Mouse (Mus musculus) stomach, postnatal 0 days (tissue): ENCODE results near the gene Asb16. TPM values are rescaled to one million over a fixed set of nuclear protein-coding genes. Genes with fewer than 3 reads are reported as not detected.

Experiments
- ATAC-seq: fragments of 200-750 bp; cut with Nextera tagmentation; 2 replicates; pipeline ENCODE4 v1.8.0; 2017; ENCODE audit not compliant: low FRiP score, low TSS enrichment
- DNase-seq: peaks from one replicate; pipeline ENCODE4 v3.0.0-alpha.2; 2016; ENCODE audit warnings: low spot score
- H3K27ac ChIP-seq: fragments of 300-500 bp; sonication (generic); replicated peaks from 2 replicates; pipeline ENCODE4 v1.5.1; 2014; ENCODE audit warnings: mild to moderate bottlenecking, control low read depth
- H3K27me3 ChIP-seq: fragments of 300-500 bp; sonication (generic); 2 replicates; pipeline ENCODE4 v1.6.1; 2014; ENCODE audit warnings: low read length; ENCODE audit not compliant: control insufficient read depth, insufficient read depth
- H3K36me3 ChIP-seq: fragments of 300-500 bp; sonication (generic); 2 replicates; pipeline ENCODE4 v1.6.1; 2014; ENCODE audit warnings: low read length, mixed read lengths; ENCODE audit not compliant: control insufficient read depth, insufficient read depth
- H3K4me1 ChIP-seq: fragments of 300-500 bp; sonication (generic); replicated peaks from 2 replicates; pipeline ENCODE4 v1.6.1; 2014; ENCODE audit warnings: antibody characterized with exemption; ENCODE audit not compliant: control insufficient read depth, insufficient read depth
- H3K4me2 ChIP-seq: fragments of 300-500 bp; sonication (generic); replicated peaks from 2 replicates; pipeline ENCODE4 v1.6.1; 2014; ENCODE audit warnings: low read depth, mild to moderate bottlenecking, control low read depth, moderate library complexity
- H3K4me3 ChIP-seq: fragments of 300-500 bp; sonication (generic); 2 replicates; pipeline ENCODE4 v1.5.1; 2014; ENCODE audit warnings: low read depth, low read length, control low read depth
- H3K9ac ChIP-seq: fragments of 300-500 bp; sonication (generic); 2 replicates; pipeline ENCODE4 v1.6.1; 2014; ENCODE audit warnings: mild to moderate bottlenecking, low read length, control low read depth, mixed read lengths
- H3K9me3 ChIP-seq: fragments of 300-500 bp; sonication (generic); 2 replicates; pipeline ENCODE4 v1.6.1; 2016; ENCODE audit warnings: low read length; ENCODE audit not compliant: control insufficient read depth
- CTCF ChIP-seq: IDR thresholded peaks from 2 replicates; pipeline ENCODE4 v1.5.1; 2016; ENCODE audit warnings: antibody characterized with exemption, low read depth, mild to moderate bottlenecking, moderate library complexity
- EP300 ChIP-seq: optimal IDR thresholded peaks from 2 replicates; pipeline ENCODE3; 2016; ENCODE audit warnings: antibody characterized with exemption
- whole genome bisulfite sequencing: fragments of 180-500 bp; shearing (Covaris S2); extraction: QIAGEN DNeasy Blood & Tissue Kit; methylation state at CpG from one replicate; pipeline ENCODE4 v1.1.7; 2014; 5-methylcytosine and 5-hydroxymethylcytosine counted together
- polyA plus RNA-seq: library from polyadenylated mRNA; unstranded; fragments of >200 nt; fragmentation: Nextera tagmentation; extraction: Ambion mirVana; gene quantifications from 2 replicates; pipeline ENCODE4 v1.2.1, GENCODE M21; 2015

The Asb16 gene
- polyA plus RNA-seq, 1 experiment from 2014 or later: 0.04 TPM

DNA sequence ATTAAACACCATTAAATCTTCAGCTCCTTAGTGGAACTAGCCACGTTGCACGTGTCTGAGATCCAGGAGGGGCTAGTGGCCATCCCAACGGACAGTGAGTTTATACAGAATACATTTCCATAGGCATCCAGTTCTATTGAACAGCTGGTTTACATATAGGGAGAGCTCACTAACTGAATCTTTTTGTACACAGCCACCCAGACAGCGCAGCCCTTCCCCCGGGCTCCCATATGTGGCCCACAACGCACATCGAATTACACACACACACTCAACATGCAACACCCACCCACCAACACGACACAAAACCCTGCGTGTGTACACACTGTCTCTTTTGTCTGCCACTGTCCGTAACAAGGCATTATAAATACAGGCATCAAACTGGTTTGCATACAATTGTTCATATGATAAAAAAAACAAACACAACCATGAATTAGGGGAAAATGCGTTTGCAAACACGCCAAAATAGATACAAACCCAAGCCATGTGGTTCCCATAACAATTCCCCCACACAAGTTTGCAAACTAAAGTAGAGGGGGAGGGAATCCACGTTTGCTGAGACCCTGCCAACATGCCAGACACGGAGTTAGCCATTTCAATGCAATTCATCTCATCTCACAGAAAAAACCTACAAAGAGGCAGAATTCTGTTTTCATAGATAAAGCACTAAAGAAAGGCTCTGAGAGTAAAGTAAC is 22.8 kb upstream of the Asb16 start:
- H3K9ac ChIP-seq: peak overlapping the region; percentile 53
- peak overlapping the region; percentile 74 for H3K27ac ChIP-seq
- ATAC-seq: no peak
- no peaks in the 10 kb centered on the region for H3K36me3 ChIP-seq
- H3K4me1 ChIP-seq: peaks cover 3% of the 10 kb centered on the region; the same call in 1 of the 2 replicates
- 25% methylated on average over 14 of the region's 14 CpGs for WGBS
- H3K4me3 ChIP-seq: peak overlapping the region; percentile 29
- TF ChIP-seq EP300 (no peak), CTCF (no peak)
- no peaks in the 10 kb centered on the region for H3K9me3 ChIP-seq
- no peaks in the 10 kb centered on the region for H3K27me3 ChIP-seq
- DNase-seq: no peak
- H3K4me2 ChIP-seq: peak overlapping the region; percentile 69

- Histone ChIP-seq H3K27ac (peak overlapping the region; percentile 74; the same call in 1 of the 2 replicates), H3K4me2 (peak overlapping the region; percentile 69; the same call in 1 of the 2 replicates), H3K36me3 (no peaks in the 10 kb centered on the region), H3K4me1 (peaks cover 3% of the 10 kb centered on the region; the same call in 1 of the 2 replicates), H3K9me3 (no peaks in the 10 kb centered on the region), H3K4me3 (no peak overlapping the region), H3K27me3 (no peaks in the 10 kb centered on the region), H3K9ac (no peak overlapping the region)
- TF ChIP-seq EP300 (no peak), CTCF (no peak)
- DNase-seq: no peak
- no peak for ATAC-seq
- WGBS: 52% methylated on average over 6 of the region's 6 CpGs
Measured at GRCm38 (mm10) chr11:102246273-102246635, 22.3 kb upstream of the Asb16 start.

DNA sequence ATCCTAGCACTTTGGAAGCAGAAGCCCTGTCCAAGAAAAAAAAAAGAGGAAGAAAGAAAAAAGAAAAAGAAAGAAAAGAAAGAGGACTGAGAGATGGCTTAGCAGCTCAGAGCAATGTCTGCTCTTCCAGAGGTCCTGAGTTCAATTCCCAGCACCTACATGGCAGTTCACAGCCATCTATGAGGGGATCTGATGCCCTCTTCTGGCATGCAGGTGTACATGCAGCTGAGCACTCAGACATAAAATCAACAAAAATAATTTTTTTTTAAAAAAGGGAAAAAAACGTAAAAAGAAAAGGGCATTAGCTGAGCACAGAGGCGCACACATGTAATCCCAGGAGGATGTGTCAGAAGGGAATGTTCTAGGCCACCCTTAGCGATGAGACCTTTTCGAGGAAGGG is 21.7 kb upstream of the Asb16 start:
- DNase-seq: no peak
- no peak for ATAC-seq
- TF ChIP-seq EP300: no peak
- TF ChIP-seq CTCF: peak; percentile 49
- Histone ChIP-seq H3K27me3 (no peaks in the 10 kb centered on the region), H3K27ac (no peak overlapping the region), H3K36me3 (no peaks in the 10 kb centered on the region), H3K9ac (no peak overlapping the region), H3K4me1 (peaks cover 3% of the 10 kb centered on the region; the same call in 1 of the 2 replicates), H3K4me3 (no peak overlapping the region), H3K4me2 (no peak overlapping the region), H3K9me3 (no peaks in the 10 kb centered on the region)
- WGBS: 80% methylated on average over 4 of the region's 4 CpGs

GRCm38 (mm10) chr11:102248630-102249230 is 19.8 kb upstream of the Asb16 start, which contains the start of gene BC030867:
BC030867 (plus strand) TSS chr11:102248882.
- Histone ChIP-seq H3K27me3 (no peaks in the 10 kb centered on the region), H3K36me3 (no peaks in the 10 kb centered on the region), H3K4me1 (peaks cover 3% of the 10 kb centered on the region; the same call in 1 of the 2 replicates), H3K9ac (peak within 1 kb of the TSS; percentile 57), H3K27ac (no peak within 1 kb of the TSS), H3K9me3 (no peaks in the 10 kb centered on the region), H3K4me3 (peak within 1 kb of the TSS; percentile 62), H3K4me2 (peak within 1 kb of the TSS; percentile 96)
- ATAC-seq (peak; percentile 62), DNase-seq (peak; percentile 94)
- under 1% methylated on average over 41 of the region's 41 CpGs for WGBS
- TF ChIP-seq CTCF: peak; percentile 85
- TF ChIP-seq EP300: no peak

DNA sequence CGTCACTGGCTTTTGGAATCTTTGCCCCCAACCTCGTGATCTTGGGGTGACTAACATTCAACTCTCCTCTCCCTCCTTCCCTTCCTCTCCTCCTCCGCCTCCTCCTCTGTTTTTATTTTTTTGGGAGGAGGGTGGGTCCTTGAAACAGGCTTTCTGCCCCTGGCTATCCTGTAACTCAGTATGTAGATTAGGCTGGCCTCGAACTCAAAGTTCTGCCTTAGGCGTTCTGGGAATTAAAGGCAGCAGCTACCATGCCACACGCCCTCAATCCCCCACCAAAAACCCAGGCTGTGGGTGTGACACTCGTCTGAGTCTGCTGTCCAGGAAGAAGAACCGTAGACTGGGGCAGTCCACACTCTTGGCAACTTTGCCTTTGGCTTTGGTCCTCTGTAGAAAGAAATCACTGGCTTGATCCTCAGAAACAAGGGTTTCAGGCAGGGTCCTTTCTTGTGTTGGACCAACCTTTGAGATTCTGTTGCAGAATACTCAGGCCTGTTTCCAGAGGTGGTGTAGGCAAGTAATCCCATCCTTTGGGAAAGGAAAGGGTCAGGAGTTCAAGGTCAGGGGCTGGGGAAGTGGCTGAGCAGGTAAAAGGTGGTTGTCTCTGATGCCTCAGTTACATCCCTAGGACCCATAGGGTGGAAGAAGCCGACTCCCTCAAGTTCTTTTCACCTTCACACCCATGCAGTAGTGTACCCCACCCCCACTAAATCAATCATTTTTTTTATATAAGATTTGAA is 19.0 kb upstream of the Asb16 start:
- ATAC-seq (no peak), DNase-seq (no peak)
- Histone ChIP-seq H3K9ac (peak overlapping the region; percentile 57), H3K27me3 (no peaks in the 10 kb centered on the region), H3K36me3 (no peaks in the 10 kb centered on the region), H3K4me3 (peak overlapping the region; percentile 62), H3K27ac (no peak overlapping the region), H3K9me3 (no peaks in the 10 kb centered on the region), H3K4me2 (peak overlapping the region; percentile 96), H3K4me1 (peaks cover 3% of the 10 kb centered on the region; the same call in 1 of the 2 replicates)
- TF ChIP-seq CTCF (no peak), EP300 (no peak)
- 10% methylated on average over 9 of the region's 9 CpGs for WGBS
